Comparison of ENCODE assay signal across 8 mouse cellular contexts in genomic region chr6:34176111-34176863, GRCm38 (mm10). TPM values are rescaled to one million over a fixed set of nuclear protein-coding genes. Genes with fewer than 3 reads are reported as not detected.
DNase-seq lines count a peak whose midpoint lies in the region; ATAC-seq and TF ChIP-seq lines count a peak whose summit lies in the region.

No protein-coding gene starts in this region.

- peak overlapping the region; percentile 80 for H3K4me2 ChIP-seq in forebrain, embryonic 13.5 days
- H3K4me2 ChIP-seq in liver, embryonic 11.5 days, result peak overlapping the region; percentile 74

- H3K4me1 ChIP-seq in MEL (ENCODE audit: control insufficient read depth in 1 of 2, insufficient read depth in 2 of 2, low read length in 2 of 2), result peaks cover 5 to 20% of the 10 kb centered on the region in 2 experiments
- peaks cover 13% of the 10 kb centered on the region for H3K4me1 ChIP-seq in forebrain, embryonic 13.5 days
- H3K4me1 ChIP-seq in liver, embryonic 11.5 days (replicated peaks; ENCODE audit: control insufficient read depth, insufficient read depth, low read length), result peaks cover 5% of the 10 kb centered on the region; the same call in 1 of the 2 replicates
- H3K4me1 ChIP-seq in small intestine, adult 2 months (ENCODE audit: control insufficient read depth, insufficient read depth, insufficient read length, low read length), result peaks cover 4% of the 10 kb centered on the region; the same call in 1 of the 2 replicates

- peak overlapping the region; percentile 88 for H3K9ac ChIP-seq in MEL (ENCODE audit: control insufficient read depth, low read depth, low read length, poor library complexity, severe bottlenecking)
- H3K9ac ChIP-seq in forebrain, embryonic 13.5 days, result peak overlapping the region; percentile 87
- H3K9ac ChIP-seq in liver, embryonic 11.5 days (ENCODE audit: low read depth, low read length), result peak overlapping the region; percentile 88

- TF ChIP-seq RAD21 in MEL (IDR thresholded peaks at IDR 0.05; ENCODE audit: low read depth, low read length), result no peak

- H3K27ac ChIP-seq in MEL (ENCODE audit: control insufficient read depth, low read depth, low read length), result peak overlapping the region; percentile 34; the same call in 1 of the 2 replicates
- H3K27ac ChIP-seq in forebrain, embryonic 13.5 days, result peak overlapping the region; percentile 60
- peak overlapping the region; percentile 84 for H3K27ac ChIP-seq in liver, embryonic 11.5 days (ENCODE audit: low read depth, low read length)
- peak overlapping the region; percentile 30 for H3K27ac ChIP-seq in small intestine, adult 2 months (ENCODE audit: insufficient read depth, low read depth, low read length)

- 0 out of 4 replicates have a peak, but pooled peaks of 1 of the 2 experiments have one; percentile 79 for TF ChIP-seq POLR2A in MEL (IDR thresholded peaks at IDR 0.05; ENCODE audit: control insufficient read depth in 1 of 2, insufficient read depth in 1 of 2, low read depth in 1 of 2, low read length in 2 of 2, poor library complexity in 1 of 2)
- TF ChIP-seq POLR2A in small intestine, adult 2 months (IDR thresholded peaks at IDR 0.05; ENCODE audit: low read depth, low read length), result no peak

- WGBS in forebrain, embryonic 13.5 days, result 3% methylated on average over 23 of the region's 29 CpGs
- WGBS in liver, embryonic 11.5 days, result 1% methylated on average over 29 of the region's 29 CpGs
- 1% methylated on average over 29 of the region's 29 CpGs for WGBS in small intestine, adult 2 months

- no peaks in the 10 kb centered on the region for H3K9me3 ChIP-seq in MEL (replicated peaks; ENCODE audit: insufficient read depth, low read length)
- H3K9me3 ChIP-seq in forebrain, embryonic 13.5 days (replicated peaks), result no peaks in the 10 kb centered on the region
- H3K9me3 ChIP-seq in liver, embryonic 11.5 days (ENCODE audit: control insufficient read depth, low read length), result no peaks in the 10 kb centered on the region

- DNase-seq in kidney, adult 9 months, result peak; percentile 74
- no peak for DNase-seq in kidney, adult 18-20 months
- peak; percentile 67 for DNase-seq in MEL (ENCODE audit: low read depth, low spot score)
- DNase-seq in liver, embryonic 11.5 days (ENCODE audit: low spot score), result no peak
- DNase-seq in frontal cortex, postnatal 14 days (ENCODE audit: low spot score in 2 of 2), result no peak
- DNase-seq in gastrocnemius, adult 8-10 months (ENCODE audit: low spot score in 2 of 2), result no peak

- no peak for TF ChIP-seq CTCF in MEL (IDR thresholded peaks at IDR 0.05 in 2 of 3, conservative IDR thresholded peaks at IDR 0.05 in 1 of 3; ENCODE audit: control insufficient read depth in 1 of 3, insufficient read depth in 1 of 3, low read depth in 2 of 3, low read length in 3 of 3, poor library complexity in 1 of 3, severe bottlenecking in 1 of 3)
- no peak for TF ChIP-seq CTCF in small intestine, adult 2 months (IDR thresholded peaks at IDR 0.05; ENCODE audit: extremely low read depth, insufficient read length, insufficient replicate concordance, low read depth, low read length)

- TF ChIP-seq EP300 in MEL (IDR thresholded peaks at IDR 0.05; ENCODE audit: low read depth in 1 of 2, low read length in 2 of 2), result no peak

- H3K27me3 ChIP-seq in MEL (ENCODE audit: control insufficient read depth in 1 of 2, insufficient read depth in 2 of 2, low read length in 2 of 2), result no peaks in the 10 kb centered on the region
- no peaks in the 10 kb centered on the region for H3K27me3 ChIP-seq in forebrain, embryonic 13.5 days
- no peaks in the 10 kb centered on the region for H3K27me3 ChIP-seq in liver, embryonic 11.5 days (replicated peaks; ENCODE audit: control insufficient read depth, insufficient read depth, low read length)
- H3K27me3 ChIP-seq in small intestine, adult 2 months (ENCODE audit: control insufficient read depth, insufficient read depth, low read length), result no peaks in the 10 kb centered on the region

- peak; percentile 83 for ATAC-seq in forebrain, embryonic 13.5 days
- ATAC-seq in liver, embryonic 11.5 days (replicated peaks; ENCODE audit: low FRiP score), result peak; percentile 76

- peak overlapping the region; percentile 59 to 92 for H3K4me3 ChIP-seq in MEL (ENCODE audit: control insufficient read depth in 1 of 2, insufficient read depth in 1 of 2, low read depth in 2 of 2, low read length in 2 of 2)
- peak overlapping the region; percentile 82 for H3K4me3 ChIP-seq in forebrain, embryonic 13.5 days
- peak overlapping the region; percentile 90 for H3K4me3 ChIP-seq in liver, embryonic 11.5 days (ENCODE audit: low read depth, low read length)
- peak overlapping the region; percentile 73 for H3K4me3 ChIP-seq in small intestine, adult 2 months (ENCODE audit: low read depth, low read length)

- peaks cover 0 to 14% of the 10 kb centered on the region in 2 experiments; a peak in 2 of 4 replicates for H3K36me3 ChIP-seq in MEL (ENCODE audit: control insufficient read depth in 1 of 2, insufficient read depth in 2 of 2, low read length in 2 of 2)
- H3K36me3 ChIP-seq in forebrain, embryonic 13.5 days (ENCODE audit: poor library complexity, severe bottlenecking), result peaks cover 5% of the 10 kb centered on the region; the same call in 1 of the 2 replicates
- no peaks in the 10 kb centered on the region for H3K36me3 ChIP-seq in liver, embryonic 11.5 days (ENCODE audit: control insufficient read depth, insufficient read depth, low read length)
- H3K36me3 ChIP-seq in small intestine, adult 2 months (ENCODE audit: control insufficient read depth, insufficient read depth, low read length), result 0 out of 2 replicates have a peak, but pooled peaks cover 2% of the 10 kb centered on the region

- H3K79me2 ChIP-seq in MEL (ENCODE audit: control insufficient read depth, insufficient read depth, low read length, poor library complexity), result peaks cover 7% of the 10 kb centered on the region; the same call in 1 of the 2 replicates

TF ChIP-seq in MEL, 35 proteins besides CTCF, POLR2A, EP300 and RAD21:
- TF ChIP-seq ETS1 (IDR thresholded peaks at IDR 0.05; ENCODE audit: low read depth, low read length) (no peak), BHLHE40 (IDR thresholded peaks at IDR 0.05; ENCODE audit: borderline replicate concordance, low read depth, low read length) (peak; percentile 82; the same call in 1 of the 2 replicates), USF2 (IDR thresholded peaks at IDR 0.05; ENCODE audit: borderline replicate concordance in 1 of 2, insufficient read depth in 1 of 2, low read depth in 1 of 2, low read length in 2 of 2) (no peak), SIN3A (IDR thresholded peaks at IDR 0.05; ENCODE audit: low read length) (0 out of 2 replicates have a peak, but pooled peaks have one; percentile 15), MXI1 (IDR thresholded peaks at IDR 0.05; ENCODE audit: low read depth, low read length) (peak; percentile 30), MAX (IDR thresholded peaks at IDR 0.05; ENCODE audit: low read length) (peak; percentile 59), USF1 (IDR thresholded peaks at IDR 0.05; ENCODE audit: low read depth, low read length) (peak; percentile 76), SMC3 (IDR thresholded peaks at IDR 0.05; ENCODE audit: low read depth, low read length) (no peak), MEF2A (IDR thresholded peaks at IDR 0.05; ENCODE audit: extremely low read depth, insufficient replicate concordance, low read depth, low read length, poor library complexity, severe bottlenecking) (no peak), ZMIZ1 (IDR thresholded peaks at IDR 0.05; ENCODE audit: low read depth, low read length) (no peak)

RNA-seq across cellular contexts. Expression of gene Slc35b4, which starts 0.6 kb away (rescaled TPM):
- total RNA-seq in MEL (2012; rRNA removed), result 5.4 and 6.1 TPM in 2 replicates
- polyA plus RNA-seq in MEL (2012; ENCODE audit: insufficient read depth in 1 of 2, insufficient read length in 2 of 2, low read depth in 1 of 2, low replicate concordance in 2 of 2, missing spikeins in 1 of 2), result 10 to 100 TPM in 1 of 2 experiments, not detected in 1; 10.7 TPM
- polyA plus RNA-seq in forebrain, embryonic 13.5 days (2015; fragmentation: Nextera tagmentation; extraction: Ambion mirVana), result 37.9 and 40.9 TPM in 2 replicates
- polyA plus RNA-seq in liver, embryonic 11.5 days (2014; fragmentation: Nextera tagmentation; extraction: Ambion mirVana), result 37.5 and 41.6 TPM in 2 replicates
- 2.4 and 4.3 TPM in 2 replicates for polyA plus RNA-seq in small intestine, adult 2 months (2012; rRNA removed)
- total RNA-seq in gastrocnemius, adult 8-10 months (2022), result 1 to 10 TPM; 7.4 to 9.8 (median 7.7) TPM

Comparison
In these comparisons a context has a peak if more than half of its experiments do, and no peak if none do; other contexts are left out.
1. DNase-seq: peak in kidney, adult 9 months (single experiment) and MEL (single experiment); none in kidney, adult 18-20 months (single experiment), liver, embryonic 11.5 days (single experiment), frontal cortex, postnatal 14 days (0 of 2) and gastrocnemius, adult 8-10 months (0 of 2).
2. H3K27ac ChIP-seq: peak in every context shown above with its lines; median percentile 84 in liver, embryonic 11.5 days; 60 in forebrain, embryonic 13.5 days; 34 in MEL; 30 in small intestine, adult 2 months.
3. Peak in every context shown above with its lines, with median percentiles within 50 percentile points of each other: H3K4me3 ChIP-seq and H3K9ac ChIP-seq.